Mouse (Mus musculus) testis, adult 2 months (tissue): ENCODE measurements around the gene Dapp1.

Source experiments
- CTCF ChIP-seq: fragments of 200-500 bp; IDR thresholded peaks from 2 replicates; pipeline ENCODE4 v1.5.1; 2012; ENCODE audit warnings: low read depth, mild to moderate bottlenecking, inconsistent platforms, low read length, moderate library complexity; ENCODE audit not compliant: control insufficient read depth, insufficient read depth, insufficient replicate concordance
- POLR2A ChIP-seq: fragments of 200-500 bp; IDR thresholded peaks from 2 replicates; pipeline ENCODE4 v1.6.1; 2012; ENCODE audit warnings: low read depth, mild to moderate bottlenecking, inconsistent platforms, low read length, moderate library complexity; ENCODE audit not compliant: control insufficient read depth

DNA sequence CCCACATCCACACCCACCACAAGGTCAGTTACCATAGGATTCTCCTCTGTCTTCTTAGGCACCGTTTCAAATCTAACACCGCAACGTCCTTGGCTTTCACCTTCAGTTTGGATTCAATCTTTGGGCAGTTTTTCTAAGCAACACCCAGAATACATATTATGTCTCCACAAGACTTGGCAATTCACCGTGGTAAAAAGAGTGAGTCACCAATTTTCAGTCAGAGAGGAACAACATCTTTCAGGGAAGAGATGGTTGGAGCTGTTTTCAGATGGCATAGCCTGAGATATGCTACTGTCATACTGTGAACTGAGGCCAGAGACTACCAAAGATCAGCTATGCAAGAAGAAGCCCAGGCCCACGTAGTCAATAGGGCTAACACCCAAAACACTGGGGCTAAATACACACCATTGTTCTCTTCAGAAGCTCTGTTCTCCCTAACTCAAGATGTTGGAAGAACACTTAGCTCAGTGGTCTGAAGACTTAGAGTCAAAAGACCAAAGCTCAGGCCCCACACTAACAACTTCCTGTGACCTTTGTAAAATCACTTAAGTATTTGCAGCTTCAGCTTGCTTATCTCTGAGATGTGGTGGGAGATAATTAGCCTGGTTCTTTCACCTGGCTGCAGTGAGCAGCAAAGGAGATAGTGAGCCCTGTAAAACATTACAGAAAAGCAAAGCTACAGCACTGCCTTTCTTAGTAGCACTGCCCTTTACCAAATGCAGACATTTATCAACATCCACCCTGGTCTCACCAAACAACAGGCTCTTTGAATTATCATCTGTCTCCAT lies 46.4 kb upstream of the Dapp1 start:
- TF ChIP-seq CTCF (no peak), POLR2A (no peak)
